Mouse (Mus musculus): ENCODE measurements around the gene Aldh1a3.
A peak's percentile ranks its signal among the peaks of the same experiment; 100 is the strongest.

Gene Aldh1a3

DNA sequence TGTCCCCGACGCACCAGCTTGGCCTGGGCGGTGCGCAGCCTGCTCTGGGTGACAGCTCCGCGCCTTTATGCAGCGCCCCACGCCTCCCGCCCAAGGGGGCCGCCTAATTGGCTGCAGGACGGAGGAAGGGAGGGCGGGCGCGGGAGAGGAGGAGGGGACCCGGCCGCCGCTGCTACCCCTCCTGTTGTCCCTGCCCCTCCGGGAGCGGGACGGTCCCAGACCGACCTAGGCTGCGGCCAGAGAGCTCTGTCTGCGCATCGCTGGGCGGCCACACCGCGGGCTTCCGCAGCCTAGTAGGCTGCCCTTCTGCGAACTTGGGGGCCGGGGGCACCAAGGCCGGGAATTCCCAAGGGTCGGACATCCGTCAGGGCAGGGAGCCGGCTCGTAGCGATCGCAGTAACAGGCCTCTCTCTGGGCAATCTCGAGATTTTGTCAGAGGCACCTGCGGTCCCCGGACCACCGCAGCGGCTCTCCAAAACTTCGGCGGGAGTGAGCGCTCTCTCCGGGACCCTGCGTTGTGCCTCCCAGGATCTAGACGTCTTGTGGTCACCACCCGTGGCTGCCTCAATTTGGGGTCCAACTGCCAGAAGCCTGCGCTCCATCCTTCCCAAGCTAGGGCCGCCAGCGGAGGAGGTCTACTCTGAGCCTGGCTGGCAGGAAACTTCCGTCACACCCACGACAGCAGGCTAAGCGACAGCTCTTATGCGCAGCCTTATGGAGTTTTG, at the start of gene Aldh1a3:
TSS of gene Aldh1a3 (minus strand) at position 81 of the 725 bp plus-strand sequence.
- peak; percentile 23 to 27 for DNase-seq (ENCODE audit: low spot score in 2 of 2)

DNA sequence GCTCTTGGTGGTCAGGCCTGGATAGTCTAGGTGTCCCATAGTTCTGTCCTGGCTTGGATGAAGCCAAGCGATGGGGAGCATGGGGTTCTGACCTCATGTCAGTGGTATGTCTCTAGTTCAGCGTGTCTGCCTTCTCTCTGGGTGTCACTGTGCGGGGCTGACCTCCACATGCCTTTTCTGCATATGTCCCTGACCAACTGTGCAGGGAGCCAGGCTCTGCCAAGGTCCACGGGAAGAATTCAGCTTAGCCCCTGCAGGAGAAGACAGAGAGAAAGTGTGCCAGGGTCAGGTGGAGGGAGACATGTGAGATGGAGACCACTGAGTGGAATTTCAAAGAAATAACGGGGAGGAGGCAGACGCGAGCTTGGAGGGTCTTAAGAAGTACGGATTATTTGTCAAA, 49.0 kb upstream of the Aldh1a3 start:
- DNase-seq (ENCODE audit: low spot score in 2 of 2), result no peak

DNA sequence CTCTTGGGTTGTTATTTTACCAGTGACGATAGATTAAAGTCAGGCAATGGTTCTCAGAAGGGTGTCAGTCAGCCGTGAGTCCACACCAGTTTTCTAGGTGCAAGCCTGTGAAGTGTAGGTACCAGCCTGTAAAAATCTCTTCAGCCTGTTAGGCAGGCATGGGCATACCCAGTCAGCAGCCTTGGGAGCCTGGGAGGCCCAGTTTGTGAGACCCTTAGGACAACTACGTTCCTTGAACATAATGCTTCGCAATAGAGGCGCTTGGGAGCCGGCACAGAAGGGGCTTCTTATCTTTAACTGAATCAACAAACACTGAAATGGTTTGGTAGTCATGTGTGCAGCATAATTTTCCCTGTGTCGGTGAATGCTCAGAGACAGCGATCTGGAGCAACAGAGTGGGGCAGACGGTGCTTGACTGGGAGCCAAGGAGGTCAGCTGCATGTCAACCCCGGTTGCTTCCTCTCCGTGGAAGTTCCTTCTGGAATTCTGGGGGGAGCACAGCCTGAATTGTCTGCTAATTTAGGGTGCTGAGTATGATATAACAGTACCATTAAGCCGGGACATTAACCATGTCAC, 44.4 kb upstream of the Aldh1a3 start:
- DNase-seq (ENCODE audit: low spot score in 2 of 2), result no peak

DNA sequence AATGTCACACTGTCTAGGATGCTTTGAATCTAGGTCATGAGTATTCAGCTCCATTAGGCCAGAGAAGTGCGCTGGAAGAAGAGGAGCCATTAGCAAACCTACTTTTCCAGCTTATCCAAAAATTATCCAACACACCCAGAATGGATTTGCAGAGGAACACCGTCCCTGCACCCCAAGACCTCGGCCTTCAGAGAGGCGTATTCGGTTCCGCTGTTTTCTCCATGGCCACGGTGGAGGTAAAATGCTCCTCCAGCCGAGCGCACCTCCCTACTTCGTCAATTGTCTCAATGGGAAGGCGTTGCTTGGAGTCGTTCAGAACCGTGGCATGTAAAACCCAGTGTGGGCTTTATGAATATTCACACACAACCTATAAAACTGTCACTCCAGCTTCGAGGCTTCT, 39.3 kb upstream of the Aldh1a3 start:
- no peak for DNase-seq (ENCODE audit: low spot score in 2 of 2)

DNA sequence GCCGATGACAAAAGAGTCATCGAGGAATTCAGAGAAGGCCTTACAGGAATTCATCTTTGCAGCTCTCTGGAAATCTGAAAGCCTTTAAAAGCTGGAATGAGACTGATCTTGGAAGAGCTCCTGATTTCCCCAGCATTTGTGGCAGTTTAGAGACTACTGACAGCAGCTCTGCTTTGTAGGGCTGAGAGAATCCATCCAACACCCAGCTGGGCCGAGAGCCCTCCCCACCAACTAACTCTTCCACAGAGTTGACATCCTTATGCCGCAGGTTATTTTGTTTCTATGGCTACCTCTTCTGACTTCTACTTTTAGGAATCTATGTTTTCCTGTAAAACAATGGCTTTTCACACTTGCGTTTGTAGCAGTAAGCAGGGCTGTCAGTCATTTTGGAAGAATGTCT, 37.9 kb upstream of the Aldh1a3 start:
- no peak for DNase-seq (ENCODE audit: low spot score in 2 of 2)

DNA sequence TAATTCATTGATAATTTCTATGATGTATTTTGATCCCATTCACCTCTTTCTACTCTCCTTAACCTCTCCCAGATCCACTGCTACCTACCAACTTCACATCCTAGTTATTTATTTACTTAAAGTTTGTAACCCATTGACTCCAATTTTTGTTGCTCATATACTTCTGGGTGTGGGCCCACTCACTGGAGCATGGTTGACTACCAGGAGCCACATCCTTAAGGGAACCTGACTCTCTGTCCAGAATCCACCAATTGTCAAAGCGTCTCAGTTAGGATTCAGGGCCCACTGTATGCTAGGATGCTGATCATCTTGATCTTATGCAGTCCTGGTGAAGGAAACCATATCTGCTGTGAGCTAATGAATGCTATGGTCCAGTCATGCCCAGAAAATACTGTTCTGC, 35.8 kb upstream of the Aldh1a3 start:
- no peak for DNase-seq (ENCODE audit: low spot score in 2 of 2)

DNA sequence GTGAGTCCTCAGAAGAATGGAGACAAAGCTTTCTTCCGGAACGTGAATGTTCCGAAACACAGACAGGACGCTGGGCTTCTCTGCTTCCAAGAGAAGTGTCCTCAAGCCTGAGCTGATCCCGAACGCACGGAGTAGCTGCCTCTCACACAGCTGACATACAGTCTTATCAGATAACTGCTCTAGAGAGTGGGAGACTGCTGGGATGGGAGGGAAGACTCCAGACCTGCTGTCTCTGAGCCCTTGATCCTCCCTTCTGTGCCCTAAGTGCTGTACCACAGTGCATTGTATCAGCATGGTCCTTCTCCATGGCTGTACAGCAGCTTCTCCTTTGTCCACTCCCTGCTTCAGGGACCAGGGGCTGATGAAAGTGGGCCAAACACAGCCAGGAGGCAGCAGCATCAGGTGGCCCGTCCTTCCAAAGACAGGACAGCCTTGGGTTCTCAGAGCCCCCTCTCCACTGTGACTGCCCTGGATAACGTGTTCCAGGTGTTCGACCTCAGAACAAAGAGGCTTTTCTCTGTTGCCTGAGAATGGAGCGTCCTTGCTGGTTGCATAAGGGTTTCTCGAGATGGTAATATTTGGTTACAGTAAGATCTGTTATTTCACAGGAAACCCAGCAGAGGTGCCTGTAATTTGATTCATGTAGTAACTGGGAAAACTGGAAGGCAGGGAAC, 24.4 kb upstream of the Aldh1a3 start:
- no peak for DNase-seq (ENCODE audit: low spot score in 2 of 2)

DNA sequence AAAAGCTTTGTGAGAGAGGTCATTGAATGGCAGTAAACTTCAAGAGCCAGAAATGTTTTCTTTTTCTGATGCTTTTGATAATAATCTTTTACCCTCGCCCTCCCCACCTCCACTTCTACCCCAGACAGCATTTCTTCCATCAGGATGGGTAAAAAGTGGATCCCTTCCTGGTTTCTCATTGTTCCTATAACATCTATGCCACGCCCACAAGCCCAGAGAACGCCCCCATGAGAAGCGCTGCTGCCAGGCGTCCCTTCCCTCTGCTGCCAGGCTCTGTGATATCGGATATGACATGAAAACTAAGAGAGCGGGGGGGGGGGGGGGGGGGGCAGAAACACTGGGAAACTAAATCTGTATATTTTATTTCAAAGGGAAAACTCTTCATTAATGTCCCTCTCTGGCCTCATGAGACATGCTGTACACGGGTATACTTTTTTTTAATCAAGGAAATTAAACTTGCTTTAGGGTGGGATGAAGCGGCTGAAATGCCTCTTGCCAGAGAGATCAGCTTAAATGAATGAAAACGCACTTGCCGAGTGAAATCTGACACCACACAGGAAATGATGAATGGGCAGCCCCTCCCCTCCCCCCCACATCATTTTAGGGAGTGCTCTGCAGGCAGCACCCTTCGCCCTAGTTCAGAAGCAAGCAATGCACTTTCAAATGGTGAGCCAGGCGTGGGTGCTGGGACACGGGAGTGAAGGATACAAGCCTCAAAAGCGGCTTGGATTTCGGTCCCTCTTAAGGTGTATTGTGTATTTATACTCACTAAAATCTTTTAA, 22.8 kb upstream of the Aldh1a3 start:
- DNase-seq (ENCODE audit: low spot score in 2 of 2), result no peak

DNA sequence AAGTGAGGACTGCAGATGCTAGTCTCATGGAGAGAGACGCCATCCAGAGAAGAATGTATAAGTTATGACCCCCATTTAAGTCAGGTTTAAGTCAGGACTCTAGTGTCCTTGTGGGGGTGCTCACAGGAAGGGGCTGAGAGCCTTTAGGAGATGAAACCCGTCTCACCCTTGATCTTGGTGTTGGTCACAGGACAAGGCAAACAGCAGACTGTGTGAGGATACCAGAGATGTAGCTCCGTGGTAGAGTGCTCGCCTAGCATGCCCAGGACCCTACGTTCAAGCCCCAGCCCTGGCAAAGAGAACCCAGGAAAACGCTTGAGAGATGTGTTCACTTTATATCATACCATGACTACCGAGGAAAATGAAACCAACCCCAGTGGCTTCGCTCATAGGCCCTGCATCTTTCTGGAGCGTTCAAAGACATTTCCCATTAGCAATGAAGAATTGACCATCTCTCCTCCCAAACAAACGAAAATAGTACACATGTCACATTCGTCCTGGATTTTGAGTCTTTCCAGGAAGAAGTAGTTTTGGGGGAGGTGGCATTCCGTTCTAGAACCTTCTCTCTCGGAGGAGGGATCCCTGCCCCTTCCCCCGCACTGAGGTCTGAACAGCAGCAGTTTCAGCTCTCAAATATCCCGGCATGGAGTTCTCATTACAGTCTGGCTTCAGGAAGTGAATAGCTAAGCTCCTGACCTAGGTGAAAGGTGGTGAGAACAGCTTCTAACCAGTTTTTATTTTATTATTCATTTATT, 21.6 kb upstream of the Aldh1a3 start:
- DNase-seq (ENCODE audit: low spot score in 2 of 2), result no peak

DNA sequence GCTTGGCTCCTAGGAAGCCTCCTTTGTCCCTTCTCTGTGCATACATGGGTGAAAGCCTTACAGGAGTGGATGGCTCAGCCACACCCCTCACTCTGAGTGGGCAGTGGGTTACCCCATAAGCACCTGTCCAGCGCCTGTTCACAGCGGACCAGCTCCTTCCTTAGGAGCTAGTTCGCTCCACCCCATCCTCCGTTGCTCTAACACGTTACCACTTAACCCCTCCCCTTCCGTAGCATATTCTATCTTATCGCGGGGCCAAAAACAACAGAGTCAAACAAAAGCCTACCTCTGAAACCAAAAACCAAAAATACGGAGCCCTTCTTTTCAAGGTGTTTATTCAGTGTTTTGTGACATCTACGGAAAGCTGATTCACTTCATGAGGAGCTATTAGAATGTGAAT, 21.0 kb upstream of the Aldh1a3 start:
- no peak for DNase-seq (ENCODE audit: low spot score in 2 of 2)

DNA sequence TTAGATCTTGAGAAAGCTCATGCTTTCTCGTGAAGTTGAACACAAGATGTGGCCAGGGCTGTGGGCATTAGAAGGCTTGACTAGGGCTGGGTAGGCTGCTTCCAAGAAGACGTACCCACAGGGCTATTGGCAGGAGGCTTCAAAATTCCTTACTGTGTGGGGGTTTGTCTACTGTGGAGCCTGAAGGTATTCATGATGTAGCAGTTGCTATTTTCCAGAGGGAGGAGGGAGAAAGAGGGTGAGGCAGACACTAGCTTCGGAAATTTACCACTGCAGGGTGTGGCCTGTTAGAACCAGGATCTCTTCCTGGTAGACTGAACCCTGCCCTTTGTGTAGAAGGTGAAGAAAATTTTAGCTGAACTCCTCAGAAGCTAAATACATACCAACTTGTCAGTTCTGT, 19.5 kb upstream of the Aldh1a3 start:
- no peak for DNase-seq (ENCODE audit: low spot score in 2 of 2)

DNA sequence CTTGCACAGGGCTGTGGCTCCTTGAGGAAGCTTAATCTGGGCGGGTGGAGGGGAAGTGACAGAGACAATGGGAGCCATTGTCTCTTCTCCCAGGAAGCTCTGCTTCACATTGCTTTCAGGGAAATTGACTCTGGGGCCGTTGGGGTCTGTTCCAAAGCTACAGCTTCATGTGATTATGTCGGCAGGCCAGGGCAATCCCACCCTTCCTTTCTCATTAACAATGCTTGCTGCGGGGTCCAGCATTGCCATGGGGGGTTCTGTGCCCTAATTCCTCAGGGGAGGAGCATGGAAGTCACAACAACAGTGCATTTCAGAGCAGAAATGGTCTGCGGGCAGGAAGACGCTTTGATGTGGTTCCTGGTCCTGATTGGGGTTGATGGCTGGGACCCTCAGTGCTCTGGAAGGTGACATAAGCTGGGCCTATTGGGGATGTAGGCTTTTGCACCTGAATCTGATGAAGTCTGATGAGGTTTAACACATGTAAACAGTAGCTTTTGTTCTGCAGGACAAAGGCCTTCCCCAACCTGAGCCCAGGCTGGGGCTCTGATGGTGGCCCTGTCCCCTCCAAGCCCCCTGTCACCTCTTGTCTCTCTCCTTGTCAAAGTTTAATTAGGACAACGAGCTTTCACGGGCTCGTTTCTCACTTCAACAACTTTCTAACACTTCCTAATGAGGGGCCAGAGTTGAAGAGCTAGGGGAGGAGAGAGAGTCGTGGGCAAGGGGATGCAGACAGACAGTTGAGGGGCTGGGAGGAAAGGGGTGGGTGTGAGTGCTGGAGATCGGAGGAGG, 18.0 kb upstream of the Aldh1a3 start:
- no peak for DNase-seq (ENCODE audit: low spot score in 2 of 2)

DNA sequence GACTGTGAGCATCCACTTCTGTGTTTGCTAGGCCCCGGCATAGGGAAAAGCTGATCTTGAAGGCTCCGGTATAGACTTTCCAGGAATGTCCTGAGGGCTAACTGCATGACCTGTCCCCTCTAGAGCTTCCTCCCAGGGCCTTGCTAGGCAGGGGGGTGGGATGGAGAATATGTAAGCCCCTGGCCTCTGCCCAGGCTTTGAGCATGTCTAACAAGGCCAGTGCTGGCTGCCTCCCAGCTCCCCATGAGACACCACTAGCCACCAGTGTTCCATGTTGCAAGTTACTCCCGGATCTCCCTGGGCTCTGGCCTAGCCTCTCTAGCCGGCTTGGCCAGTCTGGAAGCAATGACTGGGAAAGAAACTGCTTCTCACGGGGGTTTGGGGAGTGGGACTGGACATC, 17.4 kb upstream of the Aldh1a3 start:
- no peak for DNase-seq (ENCODE audit: low spot score in 2 of 2)

DNA sequence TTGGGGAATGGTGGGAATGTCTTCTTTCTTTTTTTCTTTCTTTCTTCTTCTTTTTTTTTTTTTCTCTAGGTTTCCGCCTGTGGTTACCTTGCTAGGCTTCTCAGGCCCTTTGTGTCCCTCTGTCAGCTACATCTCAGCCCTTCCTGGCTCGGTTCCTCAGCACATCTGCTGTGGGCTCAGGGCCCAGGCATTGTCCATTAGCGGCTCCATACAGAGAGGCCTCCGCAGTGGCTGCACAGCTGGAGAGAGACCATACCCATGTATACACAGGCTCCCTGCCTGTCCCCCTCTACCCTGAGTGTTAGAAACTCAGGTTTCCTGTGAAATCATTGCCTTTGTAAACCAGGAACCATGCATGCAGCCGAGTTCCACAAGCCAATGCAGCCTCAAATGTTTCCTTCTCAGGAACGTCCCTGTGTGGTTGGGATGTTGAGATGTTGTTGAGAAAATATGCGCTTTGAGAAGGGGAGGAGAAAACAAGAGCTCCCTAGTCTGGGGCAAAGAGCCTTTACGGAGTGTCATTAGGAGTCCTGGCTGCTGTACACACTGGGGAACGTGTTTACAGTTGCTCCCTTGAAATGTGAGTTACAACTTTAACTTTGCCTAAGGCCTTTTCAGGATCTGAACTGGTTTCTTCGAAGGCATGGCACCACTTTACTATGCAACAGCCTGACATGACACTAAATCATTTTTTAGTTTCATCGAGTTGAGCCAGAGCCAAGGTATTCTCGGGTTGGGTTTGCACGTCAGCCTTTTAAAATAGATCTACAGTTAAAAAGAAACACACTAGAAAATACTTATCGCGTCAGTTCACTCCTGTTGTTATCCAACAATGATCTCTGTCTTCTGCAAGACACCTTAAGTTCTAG, 15.4 kb upstream of the Aldh1a3 start:
- DNase-seq (ENCODE audit: low spot score in 2 of 2), result no peak

DNA sequence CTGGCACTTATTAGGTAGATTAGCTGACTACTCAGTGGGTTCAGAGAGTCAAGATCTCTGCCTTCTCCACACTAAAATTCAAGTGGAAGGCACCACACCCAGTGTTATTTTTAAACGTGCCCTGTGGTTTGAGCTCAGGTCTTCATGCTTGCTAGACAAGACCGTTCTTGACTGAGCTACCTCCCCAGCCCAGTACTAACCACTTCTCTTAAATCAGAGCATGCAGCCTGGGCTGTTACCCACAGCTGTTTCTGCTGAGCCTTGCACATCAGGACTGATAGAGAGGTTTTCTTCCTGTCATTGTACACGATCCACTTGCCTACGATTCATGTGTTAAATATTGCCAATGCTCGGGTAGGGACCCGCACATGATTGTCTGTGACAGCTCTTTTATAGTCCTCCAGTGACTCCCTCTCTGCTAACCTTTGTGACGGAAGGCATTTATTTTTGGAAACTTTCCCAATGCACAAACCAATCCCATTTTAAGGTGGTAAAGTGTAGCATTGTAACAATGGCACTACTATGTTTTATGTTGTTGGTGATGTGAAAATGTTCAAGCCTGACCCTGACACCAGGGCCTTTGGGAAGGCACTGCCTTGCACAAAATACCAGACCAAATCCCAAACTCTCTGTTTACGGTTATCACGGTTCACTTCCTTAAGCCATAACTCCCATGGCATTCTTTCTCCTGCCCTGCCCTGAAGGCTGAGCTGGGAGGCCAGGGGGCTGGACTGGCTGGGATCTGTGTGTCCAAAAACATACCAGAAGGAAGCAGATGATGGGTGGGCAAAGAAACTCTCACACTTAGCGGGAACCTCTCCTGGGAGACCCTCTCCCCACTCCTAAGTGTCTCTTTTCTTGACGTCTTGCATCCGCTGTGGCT, 11.7 kb upstream of the Aldh1a3 start:
- DNase-seq (ENCODE audit: low spot score in 2 of 2), result no peak

DNA sequence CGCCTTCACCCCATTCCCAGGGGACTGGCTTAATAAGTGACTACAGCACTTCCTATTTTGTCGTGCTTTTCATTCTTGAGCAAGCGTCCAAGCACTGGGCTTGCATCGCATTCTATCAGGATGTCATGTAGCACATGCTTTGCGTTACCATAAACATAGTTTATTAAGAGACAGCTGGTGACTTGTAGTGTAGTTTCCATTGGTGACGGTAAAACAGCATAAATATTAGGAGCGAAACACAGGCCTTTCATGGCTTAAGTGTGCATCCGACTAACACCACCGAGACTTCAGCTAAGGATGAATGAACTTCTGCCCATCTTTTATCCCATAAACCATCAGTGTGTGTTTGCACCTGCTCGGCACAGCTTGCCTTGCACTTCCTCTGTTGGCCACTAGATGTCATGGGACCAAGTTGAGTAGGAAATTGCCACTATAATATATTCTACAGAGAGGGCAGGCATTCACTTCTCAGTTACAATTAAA, 7.2 kb upstream of the Aldh1a3 start:
- DNase-seq (ENCODE audit: low spot score in 2 of 2), result peak; percentile 86 to 87

DNA sequence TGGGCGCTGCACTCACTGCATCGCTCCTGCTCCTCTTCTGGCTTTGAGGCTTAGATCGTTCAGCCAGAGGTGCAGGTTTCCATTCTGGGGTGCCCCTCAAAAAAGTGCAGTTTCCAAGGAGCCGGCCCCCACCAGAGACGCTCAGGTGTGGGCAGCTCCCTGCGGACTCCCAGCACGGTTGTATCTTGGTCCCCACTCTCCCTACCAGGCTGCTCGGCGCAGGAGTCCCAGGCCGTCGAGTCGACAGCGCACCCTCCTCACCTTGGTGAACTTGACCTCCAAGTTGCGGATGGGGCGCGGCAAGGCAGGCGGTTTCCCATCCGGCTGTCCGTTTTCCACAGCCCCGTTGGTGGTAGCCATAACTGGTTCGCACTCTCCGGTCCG, 272 bp downstream of the Aldh1a3 start:
- DNase-seq (ENCODE audit: low spot score in 2 of 2), result no peak

DNA sequence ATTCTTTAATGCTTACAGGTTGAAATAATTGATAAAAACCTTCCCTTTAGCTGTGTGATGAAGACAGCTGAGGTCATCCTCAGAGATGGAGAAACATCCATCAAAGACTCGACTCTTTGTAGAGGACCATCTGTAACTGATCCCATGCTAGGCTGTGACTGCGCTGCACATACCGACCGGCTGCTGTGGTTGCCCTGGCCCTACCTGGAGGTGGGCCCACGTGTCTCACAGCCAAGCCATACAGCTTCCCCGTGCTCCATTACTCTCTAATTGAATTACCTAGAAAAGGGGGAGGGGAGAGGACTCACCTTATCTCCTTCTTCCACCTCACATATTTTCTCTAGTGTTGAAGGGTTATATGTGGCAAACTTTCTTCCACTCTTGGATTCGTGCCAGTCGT, 5.4 kb downstream of the Aldh1a3 start:
- no peak for DNase-seq (ENCODE audit: low spot score in 2 of 2)

DNA sequence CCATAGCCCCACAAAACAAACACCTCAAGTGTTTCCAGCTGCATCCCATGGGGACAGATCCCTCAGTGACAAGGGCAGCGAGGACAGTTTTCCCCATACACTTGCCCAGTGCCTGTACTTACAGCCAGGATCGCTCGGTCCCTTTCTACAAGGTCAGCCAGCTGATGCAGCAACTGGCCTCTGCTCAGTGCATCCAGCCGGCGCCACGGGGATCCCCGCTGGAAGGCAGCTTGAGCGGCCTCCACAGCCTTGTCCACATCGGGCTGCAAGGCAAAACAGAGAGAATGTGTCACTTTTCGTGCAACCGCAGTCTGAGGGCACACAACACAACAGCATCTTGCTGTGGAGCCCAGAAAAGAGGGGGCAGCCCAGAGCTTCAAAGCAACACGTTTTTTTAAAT, 8.3 kb downstream of the Aldh1a3 start:
- DNase-seq (ENCODE audit: low spot score in 2 of 2), result no peak
